Mouse (Mus musculus): ENCODE measurements around the gene Gm8297.
"Not testable (repeated sequence)": the region's sequence is repeated elsewhere in the genome, so short reads cannot be mapped to it uniquely, and the experiment has no call there.

The Gm8297 gene

GRCm38 (mm10) chr14:4983635-4984034 lies at the start of gene Gm8297:
Gene Gm8297 (plus strand): TSS chr14:4983935.
- DNase-seq (ENCODE audit: low read depth, low spot score), result not testable (repeated sequence)

GRCm38 (mm10) chr14:5015591-5015990 lies 31.9 kb downstream of the Gm8297 start, which contains the start of gene Gm3298:
Gene Gm3298 (plus strand): TSS chr14:5015891.
- DNase-seq (ENCODE audit: low read depth, low spot score), result not testable (repeated sequence)
